In the genomic region with DNA sequence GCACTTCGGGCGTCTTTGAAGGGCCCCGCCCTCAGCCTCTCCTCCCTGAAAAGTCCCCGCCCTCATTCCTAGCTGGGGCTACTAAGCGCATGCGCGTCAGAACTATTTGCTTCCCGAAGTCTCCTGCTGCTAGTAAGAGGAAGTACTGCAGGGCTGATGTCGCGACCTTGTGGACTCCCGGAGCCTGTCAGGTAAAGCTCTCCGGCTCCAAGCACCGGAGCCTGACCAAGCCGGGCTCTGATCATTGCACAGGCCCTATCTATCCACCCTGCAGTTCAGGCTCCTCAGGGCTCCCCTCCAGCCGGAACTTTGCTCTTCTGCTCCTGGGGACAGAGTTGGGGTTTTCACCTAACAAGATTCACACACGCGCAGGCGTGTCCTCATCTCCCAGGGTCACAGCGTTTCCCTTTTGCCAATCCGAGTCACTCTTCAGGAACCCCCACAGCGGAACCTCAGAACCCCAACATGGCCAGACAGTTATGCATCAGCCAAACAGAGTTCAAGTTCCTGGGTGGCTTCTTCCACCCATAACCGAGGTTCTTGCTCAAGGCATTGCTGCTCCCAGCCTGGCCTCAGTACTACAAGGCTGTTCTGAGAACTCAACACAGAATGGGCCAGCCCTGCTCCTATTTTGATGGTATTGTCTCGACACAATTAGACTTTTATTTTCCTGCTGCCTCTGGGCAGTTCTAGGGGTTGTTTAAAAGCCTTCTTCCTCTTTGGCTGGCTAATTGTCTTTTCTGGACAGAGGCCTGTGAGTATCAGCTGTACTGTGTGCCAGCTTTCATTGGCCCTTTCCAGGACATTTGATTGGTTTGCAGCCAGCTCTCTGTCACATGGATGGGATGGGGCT, we compare ENCODE assay signal across 8 mouse cellular contexts. TPM values are rescaled to one million over a fixed set of nuclear protein-coding genes. Genes with fewer than 3 reads are reported as not detected.
A peak's percentile ranks its signal among the peaks of the same experiment; 100 is the strongest.
DNase-seq lines count a peak whose midpoint lies in the region; ATAC-seq and TF ChIP-seq lines count a peak whose summit lies in the region.

A gene (plus strand): TSS at position 48 of the 853 bp plus-strand sequence.

- no peaks in the 10 kb centered on the region for H3K36me3 ChIP-seq in hindbrain, embryonic 16.5 days (ENCODE audit: control insufficient read depth, insufficient read depth, low read length)

- no peak for TF ChIP-seq CTCF in cortical plate, adult 2 months (IDR thresholded peaks at IDR 0.05; ENCODE audit: extremely low read depth, insufficient read depth, low read length)
- TF ChIP-seq CTCF in gastrocnemius, adult 2 months (IDR thresholded peaks at IDR 0.05) = no peak; the same call in 1 of the 2 replicates

- ATAC-seq in hindbrain, embryonic 16.5 days = peak; percentile 91

- no peaks in the 10 kb centered on the region for H3K27me3 ChIP-seq in hindbrain, embryonic 16.5 days (replicated peaks; ENCODE audit: control insufficient read depth, insufficient read depth, low read length)

- DNase-seq in adipocyte (ENCODE audit: low spot score) = peak; percentile 99
- DNase-seq in gastrocnemius, adult 2 months = peak; percentile 94
- DNase-seq in left cerebral cortex, adult 11 months (ENCODE audit: low spot score) = peak; percentile 79
- DNase-seq in lung, postnatal 36 days = peak; percentile 97
- DNase-seq in retina, postnatal 1 day = peak; percentile 94
- peak; percentile 88 for DNase-seq in thymus, postnatal 4 days

- H3K27ac ChIP-seq in cortical plate, adult 2 months (ENCODE audit: insufficient read depth, low read length) = peak within 1 kb of the TSS; percentile 83
- H3K27ac ChIP-seq in gastrocnemius, adult 2 months = peak within 1 kb of the TSS; percentile 95
- peak within 1 kb of the TSS; percentile 59; the same call in 1 of the 2 replicates for H3K27ac ChIP-seq in hindbrain, embryonic 16.5 days (ENCODE audit: low read depth, low read length)

- 3% methylated on average over 23 of the region's 23 CpGs for WGBS in hindbrain, embryonic 16.5 days

- H3K9ac ChIP-seq in hindbrain, embryonic 16.5 days (ENCODE audit: low read depth, low read length) = peak within 1 kb of the TSS; percentile 67

- H3K4me2 ChIP-seq in hindbrain, embryonic 16.5 days (ENCODE audit: low read length) = peak within 1 kb of the TSS; percentile 86

- TF ChIP-seq POLR2A in cortical plate, adult 2 months (IDR thresholded peaks at IDR 0.05; ENCODE audit: extremely low read depth, insufficient read depth, low read length) = peak; percentile 61; the same call in 1 of the 2 replicates

- no peaks in the 10 kb centered on the region for H3K4me1 ChIP-seq in cortical plate, adult 2 months (ENCODE audit: control insufficient read depth, insufficient read depth, low read length)
- H3K4me1 ChIP-seq in hindbrain, embryonic 16.5 days (ENCODE audit: control insufficient read depth, insufficient read depth, low read depth, low read length) = no peaks in the 10 kb centered on the region

- H3K9me3 ChIP-seq in hindbrain, embryonic 16.5 days (ENCODE audit: control insufficient read depth, low read length) = no peaks in the 10 kb centered on the region

- intact Hi-C loops in gastrocnemius, adult 2 months (cut with DNase I) = loop anchor here (2.0 kb wide), 1 partner anchor 305 kb away; a partner anchor contains a TSS

- peak within 1 kb of the TSS; percentile 50 for H3K4me3 ChIP-seq in cortical plate, adult 2 months (ENCODE audit: insufficient read depth, low read length)
- peak within 1 kb of the TSS; percentile 93 for H3K4me3 ChIP-seq in gastrocnemius, adult 2 months
- H3K4me3 ChIP-seq in hindbrain, embryonic 16.5 days (ENCODE audit: low read length) = peak within 1 kb of the TSS; percentile 52

RNA-seq across cellular contexts. Expression of the gene that starts here (rescaled TPM):
- polyA plus RNA-seq in cortical plate, adult 2 months (2012; rRNA removed) = 8.4 and 9.6 TPM in 2 replicates
- 10 to 100 TPM; 18.4 to 37.6 TPM for total RNA-seq in gastrocnemius, adult 2 months (2021)
- 6.1 and 7.0 TPM in 2 replicates for polyA plus RNA-seq in hindbrain, embryonic 16.5 days (2015; fragmentation: Nextera tagmentation; extraction: Ambion mirVana)

Comparison
In these comparisons a context has a peak if more than half of its experiments do, and no peak if none do; other contexts are left out.
1. Peak in every context shown above with its lines: DNase-seq, ATAC-seq, H3K4me3 ChIP-seq and H3K27ac ChIP-seq.